Mouse (Mus musculus) ES-E14 (cell line): ENCODE results near the gene Nmrk2. TPM values are rescaled to one million over a fixed set of nuclear protein-coding genes. Genes with fewer than 3 reads are reported as not detected.

Experiments
- DNase-seq: peaks from one replicate; pipeline ENCODE4 v3.0.0-alpha.2; 2013; ENCODE audit warnings: low read depth, low spot score
- H3K27ac ChIP-seq: 2 replicates; pipeline ENCODE4 v1.5.1; 2012; ENCODE audit warnings: low read depth, mild to moderate bottlenecking, low read length, moderate library complexity, mixed read lengths; ENCODE audit not compliant: poor library complexity, insufficient read depth, severe bottlenecking
- H3K36me3 ChIP-seq: 2 replicates; pipeline ENCODE4 v1.6.1; 2012; ENCODE audit warnings: mild to moderate bottlenecking, low read length, moderate library complexity, mixed read lengths; ENCODE audit not compliant: control insufficient read depth, poor library complexity, insufficient read depth, severe bottlenecking
- H3K4me1 ChIP-seq, 2 experiments: fragments of 150-350 bp in 1 of 2; sonication (generic) in 1 of 2; 2 replicates each; pipeline ENCODE4 v1.6.1; 2012; ENCODE audit warnings: low read length in 2 of 2, mild to moderate bottlenecking in 1 of 2, mixed read lengths in 1 of 2; ENCODE audit not compliant: control insufficient read depth in 2 of 2, insufficient read depth in 2 of 2, poor library complexity in 1 of 2
- H3K4me3 ChIP-seq, 2 experiments: fragments of 150-350 bp in 1 of 2; sonication (generic) in 1 of 2; 2 replicates each; pipeline ENCODE4 v1.5.1; 2012; ENCODE audit warnings: low read length in 2 of 2, low read depth in 1 of 2, mild to moderate bottlenecking in 1 of 2, mixed read lengths in 1 of 2; ENCODE audit not compliant: insufficient read depth in 1 of 2, poor library complexity in 1 of 2, severe bottlenecking in 1 of 2
- H3K9ac ChIP-seq: 2 replicates; pipeline ENCODE4 v1.6.1; 2012; ENCODE audit warnings: low read depth, mild to moderate bottlenecking, low read length, mixed read lengths; ENCODE audit not compliant: poor library complexity, insufficient read depth, severe bottlenecking
- H3K9me3 ChIP-seq: fragments of 150-350 bp; sonication (generic); 2 replicates; pipeline ENCODE4 v1.6.1; 2012; ENCODE audit warnings: low read depth, mild to moderate bottlenecking, low read length; ENCODE audit not compliant: control insufficient read depth, insufficient read depth
- CHD2 ChIP-seq: IDR thresholded peaks from 2 replicates; pipeline ENCODE4 v1.6.1; 2014; ENCODE audit warnings: mild to moderate bottlenecking, low read depth, low read length, inconsistent platforms
- HCFC1 ChIP-seq: IDR thresholded peaks from 2 replicates; pipeline ENCODE4 v1.6.1; 2012; ENCODE audit warnings: low read length, inconsistent platforms, borderline replicate concordance; ENCODE audit not compliant: insufficient read depth
- MAFK ChIP-seq: IDR thresholded peaks from 2 replicates; pipeline ENCODE4 v1.6.1; 2014; ENCODE audit warnings: mild to moderate bottlenecking, low read depth, low read length, inconsistent platforms; ENCODE audit not compliant: insufficient read depth
- ZC3H11A ChIP-seq: IDR thresholded peaks from 2 replicates; pipeline ENCODE4 v1.6.1; 2012; ENCODE audit warnings: low read depth, mild to moderate bottlenecking, inconsistent platforms, low read length, borderline replicate concordance
- ZNF384 ChIP-seq: IDR thresholded peaks from 2 replicates; pipeline ENCODE4 v1.6.1; 2012; ENCODE audit warnings: low read depth, low read length, inconsistent platforms
- in situ Hi-C, 2 experiments: fragments of 600-800 bp; cut with MboI; formaldehyde crosslinking; loops; one replicate each; pipeline ENCODE4 v1.15.1; 2025; ENCODE audit warnings: low sequenced_read_pairs in 2 of 2, inconsistent platforms in 1 of 2; ENCODE audit not compliant: unreplicated experiment in 2 of 2
- total RNA-seq: library from RNA; depleted of rRNA; stranded (reverse); fragments of 300-350 nt; gene quantifications from 2 replicates; pipeline ENCODE4 v1.2.3, GENCODE M21; 2012

Nmrk2 gene
- total RNA-seq, 1 experiment, result not detected

- Histone ChIP-seq H3K4me1 (peaks cover 0 to 5% of the 10 kb centered on the region in 2 experiments; a peak in 1 of 4 replicates), H3K36me3 (no peaks in the 10 kb centered on the region), H3K4me3 (no peak overlapping the region), H3K9ac (no peak overlapping the region), H3K9me3 (no peaks in the 10 kb centered on the region), H3K27ac (no peak overlapping the region)
- TF ChIP-seq HCFC1, result no peak
- in situ Hi-C loops, result no loop called here
- no peak for DNase-seq
These were observed 2.9 kb downstream of the Nmrk2 start for GRCm38 (mm10) chr10:81198990-81199389.

GRCm38 (mm10) chr10:81198230-81198629, 3.6 kb downstream of the Nmrk2 start:
- H3K9me3 ChIP-seq, result no peaks in the 10 kb centered on the region
- H3K9ac ChIP-seq, result no peak overlapping the region
- TF ChIP-seq ZC3H11A (peak; percentile 74; the same call in 1 of the 2 replicates), ZNF384 (no peak)
- H3K36me3 ChIP-seq, result no peaks in the 10 kb centered on the region
- no peak overlapping the region for H3K27ac ChIP-seq
- DNase-seq, result no peak
- in situ Hi-C loops, result no loop called here
- no peak overlapping the region for H3K4me3 ChIP-seq
- peaks cover 0 to 6% of the 10 kb centered on the region in 2 experiments; a peak in 1 of 4 replicates for H3K4me1 ChIP-seq

GRCm38 (mm10) chr10:81197305-81197704, 4.5 kb downstream of the Nmrk2 start:
- in situ Hi-C loops, result no loop called here
- TF ChIP-seq CHD2 (no peak), HCFC1 (no peak), ZNF384 (no peak), ZC3H11A (no peak)
- H3K4me3 ChIP-seq, result no peak overlapping the region
- no peak overlapping the region for H3K27ac ChIP-seq
- H3K9me3 ChIP-seq, result no peaks in the 10 kb centered on the region
- H3K4me1 ChIP-seq, result peaks cover 0 to 6% of the 10 kb centered on the region in 2 experiments; a peak in 1 of 4 replicates
- H3K36me3 ChIP-seq, result no peaks in the 10 kb centered on the region
- DNase-seq, result no peak
- H3K9ac ChIP-seq, result no peak overlapping the region

GRCm38 (mm10) chr10:81196470-81197065, 5.3 kb downstream of the Nmrk2 start:
- in situ Hi-C loops, result no loop called here

GRCm38 (mm10) chr10:81195300-81195699, 6.6 kb downstream of the Nmrk2 start:
- in situ Hi-C loops, result no loop called here
- no peaks in the 10 kb centered on the region for H3K9me3 ChIP-seq
- DNase-seq, result no peak
- H3K4me3 ChIP-seq, result no peak overlapping the region
- H3K27ac ChIP-seq, result no peak overlapping the region
- H3K36me3 ChIP-seq, result peaks cover 2% of the 10 kb centered on the region; the same call in 1 of the 2 replicates
- H3K4me1 ChIP-seq, result peaks cover under 1 to 21% of the 10 kb centered on the region in 2 experiments; a peak in 3 of 4 replicates
- no peak for TF ChIP-seq HCFC1
- no peak overlapping the region for H3K9ac ChIP-seq

More at GRCm38 (mm10) chr10:81196470-81197065, 5.3 kb downstream of the Nmrk2 start:
- Histone ChIP-seq H3K9me3 (no peaks in the 10 kb centered on the region), H3K27ac (no peak overlapping the region), H3K36me3 (no peaks in the 10 kb centered on the region), H3K9ac (no peak overlapping the region), H3K4me3 (no peak overlapping the region), H3K4me1 (peaks cover 0 to 10% of the 10 kb centered on the region in 2 experiments; a peak in 2 of 4 replicates)
- no peak for DNase-seq
- TF ChIP-seq HCFC1 (no peak), MAFK (no peak), ZC3H11A (no peak), ZNF384 (no peak), CHD2 (no peak)
